Mouse (Mus musculus): ENCODE results near the gene Piga. TPM values are rescaled to one million over a fixed set of nuclear protein-coding genes. Genes with fewer than 3 reads are reported as not detected.

Gene Piga
- total RNA-seq (2023), result 14.0 to 19.5 TPM (median 15.9 TPM) in 4 replicates

GRCm38 (mm10) chrX:164419471-164419939 is at the start of gene Piga:
Gene Piga (plus strand): TSS chrX:164419787.

GRCm38 (mm10) chrX:164373081-164373480 is 46.5 kb upstream of the Piga start, which contains the start of gene Vegfd:
Gene Vegfd (plus strand): TSS chrX:164373378.

GRCm38 (mm10) chrX:164436709-164437108 is 17.1 kb downstream of the Piga start, which contains the start of gene Asb11:
Gene Asb11 (plus strand): TSS chrX:164436994.

Other genes with a start within 250 kb of the Piga start
- gene Bmx, start 161.6 kb upstream of the Piga start, total RNA-seq (2023), result not detected in 4 replicates
- 0.22 TPM in 1 of 4 replicates, not detected in the others for gene Pir, start 150.4 kb upstream of the Piga start, total RNA-seq (2023)
- not detected in 4 replicates for gene Vegfd, start 46.4 kb upstream of the Piga start, total RNA-seq (2023)
- gene Asb11, start 17.2 kb downstream of the Piga start, total RNA-seq (2023), result not detected in 4 replicates
- gene Asb9, start 86.5 kb downstream of the Piga start, total RNA-seq (2023), result not detected in 4 replicates

Measured in B cell, adult 62 days (primary cell).